Mouse (Mus musculus) liver, adult 2 months (tissue): ENCODE measurements around the gene Dennd4a.

Experiments used
- CTCF ChIP-seq: fragments of 200-500 bp; IDR thresholded peaks from 2 replicates; pipeline ENCODE4 v1.5.1; 2011; ENCODE audit warnings: low read depth, low read length, control low read depth
- POLR2A ChIP-seq: fragments of 200-500 bp; IDR thresholded peaks from 2 replicates; pipeline ENCODE4 v1.6.1; 2011; ENCODE audit warnings: low read length, control low read depth; ENCODE audit not compliant: insufficient read depth; ENCODE audit errors: extremely low read depth

- TF ChIP-seq CTCF (peak; percentile 74), POLR2A (no peak)
These were observed 92.2 kb downstream of the Dennd4a start for GRCm38 (mm10) chr9:64903386-64903785.
